Mouse (Mus musculus): ENCODE data around the gene Myl7.
"Not testable (repeated sequence)": the region's sequence is repeated elsewhere in the genome, so short reads cannot be mapped to it uniquely, and the experiment has no call there.

Gene Myl7
- long read RNA-seq, experiment 1 = 0 reads
- long read RNA-seq, experiment 2 = 0 reads

GRCm38 (mm10) chr11:5898531-5898930 lies at the start of gene Myl7:
Myl7 (minus strand) TSS chr11:5898782.
- intact Hi-C loops (cut with DNase I) = no loop called here

GRCm38 (mm10) chr11:5947796-5948195 lies 49.2 kb upstream of the Myl7 start:
- intact Hi-C loops (cut with DNase I) = no loop called here

GRCm38 (mm10) chr11:5945096-5945495 lies 46.5 kb upstream of the Myl7 start:
- intact Hi-C loops (cut with DNase I) = no loop called here

GRCm38 (mm10) chr11:5942966-5943365 lies 44.4 kb upstream of the Myl7 start:
- intact Hi-C loops (cut with DNase I) = no loop called here

- intact Hi-C loops (cut with DNase I) = not testable (repeated sequence)
Observed at GRCm38 (mm10) chr11:5934531-5934930, 35.9 kb upstream of the Myl7 start.

- intact Hi-C loops (cut with DNase I) = not testable (repeated sequence)
Observed at GRCm38 (mm10) chr11:5931947-5932346, 33.4 kb upstream of the Myl7 start.

- intact Hi-C loops (cut with DNase I) = no loop called here
Observed at GRCm38 (mm10) chr11:5930578-5930977, 32.0 kb upstream of the Myl7 start.

- intact Hi-C loops (cut with DNase I) = no loop called here
Observed at GRCm38 (mm10) chr11:5926696-5927220, 28.2 kb upstream of the Myl7 start.

- intact Hi-C loops (cut with DNase I) = no loop called here
Observed at GRCm38 (mm10) chr11:5924699-5925098, 26.1 kb upstream of the Myl7 start.

GRCm38 (mm10) chr11:5920323-5920960 lies 21.9 kb upstream of the Myl7 start:
- intact Hi-C loops (cut with DNase I) = no loop called here

GRCm38 (mm10) chr11:5919606-5920005 lies 21.0 kb upstream of the Myl7 start:
- intact Hi-C loops (cut with DNase I) = no loop called here

- intact Hi-C loops (cut with DNase I) = no loop called here
Observed at GRCm38 (mm10) chr11:5918111-5918510, 19.5 kb upstream of the Myl7 start.

GRCm38 (mm10) chr11:5916178-5916548 lies 17.6 kb upstream of the Myl7 start:
- intact Hi-C loops (cut with DNase I) = no loop called here

- intact Hi-C loops (cut with DNase I) = no loop called here
Observed at GRCm38 (mm10) chr11:5915429-5916177, 17.0 kb upstream of the Myl7 start.

- intact Hi-C loops (cut with DNase I) = no loop called here
Observed at GRCm38 (mm10) chr11:5914940-5915339, 16.4 kb upstream of the Myl7 start.

- intact Hi-C loops (cut with DNase I) = no loop called here
Observed at GRCm38 (mm10) chr11:5913936-5914335, 15.4 kb upstream of the Myl7 start.

GRCm38 (mm10) chr11:5913256-5913655 lies 14.7 kb upstream of the Myl7 start:
- intact Hi-C loops (cut with DNase I) = no loop called here

- intact Hi-C loops (cut with DNase I) = no loop called here
Observed at GRCm38 (mm10) chr11:5912635-5913034, 14.1 kb upstream of the Myl7 start.

- intact Hi-C loops (cut with DNase I) = no loop called here
Observed at GRCm38 (mm10) chr11:5908642-5909041, 10.1 kb upstream of the Myl7 start.

GRCm38 (mm10) chr11:5907096-5907495 lies 8.5 kb upstream of the Myl7 start:
- intact Hi-C loops (cut with DNase I) = no loop called here

- intact Hi-C loops (cut with DNase I) = no loop called here
Observed at GRCm38 (mm10) chr11:5905778-5906518, 7.4 kb upstream of the Myl7 start.

GRCm38 (mm10) chr11:5904871-5905270 lies 6.3 kb upstream of the Myl7 start:
- intact Hi-C loops (cut with DNase I) = no loop called here

All from adrenal gland (tissue).